Mouse (Mus musculus): ENCODE results near the gene Pex19.

DNA sequence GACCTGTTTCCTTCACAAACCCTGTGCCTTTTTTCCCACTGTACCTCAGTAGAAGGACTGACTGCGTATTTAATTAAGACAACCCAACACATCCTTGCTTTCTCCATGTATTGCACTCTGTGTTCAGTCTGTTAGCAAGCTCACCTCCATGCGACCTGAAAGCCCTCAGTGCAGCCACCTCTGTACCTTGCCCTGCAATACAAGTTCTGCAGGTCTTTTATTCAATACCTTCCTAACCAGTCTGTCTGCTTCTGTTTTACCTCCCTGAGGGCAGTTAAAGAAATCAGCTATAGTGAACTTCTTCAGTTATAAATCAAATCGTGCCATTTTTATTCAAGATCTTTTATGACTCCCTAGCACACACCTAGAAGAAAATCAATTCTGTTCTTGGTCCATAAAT is 15.0 kb downstream of the Pex19 start:
- TF ChIP-seq POLR2A (IDR thresholded peaks at IDR 0.05; ENCODE audit: borderline replicate concordance, insufficient read depth, low read length) (no peak), CTCF (IDR thresholded peaks at IDR 0.05; ENCODE audit: borderline replicate concordance, insufficient read depth, low read depth, low read length) (no peak)
